13 mouse cellular contexts compared by ENCODE assay signal in genomic region chr1:82820179-82820578, GRCm38 (mm10). TPM values are rescaled to one million over a fixed set of nuclear protein-coding genes. Genes with fewer than 3 reads are reported as not detected.
A peak's percentile ranks its signal among the peaks of the same experiment; 100 is the strongest.
DNase-seq lines count a peak whose midpoint lies in the region; ATAC-seq lines count a peak whose summit lies in the region.
"Had no signal": no experiment of that assay in that cellular context is flagged by ENCODE, and none has a peak within 500 bp of the region (broad histone marks: within the 10 kb centered on the region; RNA-seq: fewer than 3 reads in every experiment).

No protein-coding gene starts in this region.

- H3K9ac ChIP-seq in forebrain, embryonic 13.5 days, result no peak overlapping the region
- peak overlapping the region; percentile 39 for H3K9ac ChIP-seq in lung, embryonic 16.5 days (ENCODE audit: low read length)
- H3K9ac ChIP-seq in heart, embryonic 16.5 days (ENCODE audit: low read length), result peak overlapping the region; percentile 44
- H3K9ac ChIP-seq: embryonic facial prominence, embryonic 13.5 days had no signal

- peak overlapping the region; percentile 31; the same call in 1 of the 2 replicates for H3K27ac ChIP-seq in forebrain, embryonic 10.5 days
- no peak overlapping the region for H3K27ac ChIP-seq in forebrain, embryonic 13.5 days
- H3K27ac ChIP-seq in lung, embryonic 16.5 days (ENCODE audit: low read length), result no peak overlapping the region
- H3K27ac ChIP-seq in heart, embryonic 16.5 days (ENCODE audit: low read length), result peak overlapping the region; percentile 62
- H3K27ac ChIP-seq: embryonic facial prominence, embryonic 13.5 days had no signal

- DNase-seq in forebrain, embryonic 10.5 days (ENCODE audit: extremely low spot score, low spot score), result no peak
- DNase-seq in lung, postnatal 14 days, result no peak
- DNase-seq in right cerebral cortex, postnatal 25 days, result no peak
- DNase-seq in ovary, adult 18-20 months (ENCODE audit: low spot score), result no peak
- DNase-seq: adrenal gland, postnatal 36 days; retina, postnatal 1 day had no signal

- H3K9me3 ChIP-seq in forebrain, embryonic 10.5 days, result no peaks in the 10 kb centered on the region
- no peaks in the 10 kb centered on the region for H3K9me3 ChIP-seq in forebrain, embryonic 13.5 days (replicated peaks)
- no peaks in the 10 kb centered on the region for H3K9me3 ChIP-seq in lung, embryonic 16.5 days (ENCODE audit: control insufficient read depth, low read length)
- H3K9me3 ChIP-seq in heart, embryonic 16.5 days (replicated peaks; ENCODE audit: control insufficient read depth, low read length), result no peaks in the 10 kb centered on the region
- H3K9me3 ChIP-seq: embryonic facial prominence, embryonic 13.5 days had no signal

- ATAC-seq in forebrain, embryonic 13.5 days, result no peak
- ATAC-seq in lung, embryonic 16.5 days (ENCODE audit: low read depth), result peak; percentile 60; the same call in 1 of the 2 replicates
- no peak; the same call in 1 of the 2 replicates for ATAC-seq in heart, embryonic 16.5 days (replicated peaks; ENCODE audit: extremely low read depth, insufficient read depth, low FRiP score)
- ATAC-seq in megakaryocyte progenitor cell, adult 5-6 weeks (replicated peaks; ENCODE audit: poor library complexity), result 0 out of 2 replicates have a peak, but pooled peaks have one; percentile 11

- H3K36me3 ChIP-seq in forebrain, embryonic 10.5 days (replicated peaks), result no peaks in the 10 kb centered on the region
- H3K36me3 ChIP-seq in forebrain, embryonic 13.5 days (ENCODE audit: poor library complexity, severe bottlenecking), result no peaks in the 10 kb centered on the region
- H3K36me3 ChIP-seq in lung, embryonic 16.5 days (ENCODE audit: control insufficient read depth, insufficient read depth, low read length), result no peaks in the 10 kb centered on the region
- H3K36me3 ChIP-seq in heart, embryonic 16.5 days (ENCODE audit: control insufficient read depth, insufficient read depth), result no peaks in the 10 kb centered on the region
- H3K36me3 ChIP-seq: embryonic facial prominence, embryonic 13.5 days had no signal

- H3K4me2 ChIP-seq in forebrain, embryonic 13.5 days, result no peak overlapping the region
- H3K4me2 ChIP-seq in lung, embryonic 16.5 days (ENCODE audit: low read depth, low read length), result peak overlapping the region; percentile 18; the same call in 1 of the 2 replicates
- peak overlapping the region; percentile 22; the same call in 1 of the 2 replicates for H3K4me2 ChIP-seq in heart, embryonic 16.5 days (ENCODE audit: low read depth, low read length)
- H3K4me2 ChIP-seq: embryonic facial prominence, embryonic 13.5 days had no signal

- H3K27me3 ChIP-seq in forebrain, embryonic 10.5 days (ENCODE audit: poor library complexity, severe bottlenecking), result no peaks in the 10 kb centered on the region
- no peaks in the 10 kb centered on the region for H3K27me3 ChIP-seq in forebrain, embryonic 13.5 days
- no peaks in the 10 kb centered on the region for H3K27me3 ChIP-seq in lung, embryonic 16.5 days (ENCODE audit: control insufficient read depth, insufficient read depth, low read depth, low read length)
- no peaks in the 10 kb centered on the region for H3K27me3 ChIP-seq in heart, embryonic 16.5 days (ENCODE audit: control insufficient read depth, insufficient read depth, low read length)
- H3K27me3 ChIP-seq: embryonic facial prominence, embryonic 13.5 days had no signal

- H3K4me1 ChIP-seq in forebrain, embryonic 10.5 days, result peaks cover 7% of the 10 kb centered on the region
- H3K4me1 ChIP-seq in forebrain, embryonic 13.5 days, result no peaks in the 10 kb centered on the region
- peaks cover 7% of the 10 kb centered on the region; the same call in 1 of the 2 replicates for H3K4me1 ChIP-seq in lung, embryonic 16.5 days (replicated peaks; ENCODE audit: control insufficient read depth, insufficient read depth, low read length)
- peaks cover 9% of the 10 kb centered on the region for H3K4me1 ChIP-seq in heart, embryonic 16.5 days (ENCODE audit: control insufficient read depth, insufficient read depth, low read length)

- WGBS in forebrain, embryonic 10.5 days, result 84% methylated on average over 15 of the region's 15 CpGs
- 70% methylated on average over 15 of the region's 15 CpGs for WGBS in forebrain, embryonic 13.5 days
- 34% methylated on average over 15 of the region's 15 CpGs for WGBS in lung, embryonic 16.5 days
- 30% methylated on average over 15 of the region's 15 CpGs for WGBS in heart, embryonic 16.5 days

- H3K4me3 ChIP-seq in forebrain, embryonic 10.5 days, result no peak overlapping the region
- H3K4me3 ChIP-seq in forebrain, embryonic 13.5 days, result no peak overlapping the region
- peak overlapping the region; percentile 13; the same call in 1 of the 2 replicates for H3K4me3 ChIP-seq in lung, embryonic 16.5 days (ENCODE audit: low read length)
- H3K4me3 ChIP-seq in heart, embryonic 16.5 days (ENCODE audit: low read length), result peak overlapping the region; percentile 33
- H3K4me3 ChIP-seq: embryonic facial prominence, embryonic 13.5 days had no signal

RNA-seq across cellular contexts. Expression of gene Agfg1, which starts 19.1 kb away (rescaled TPM):
- 30.2 and 32.9 TPM in 2 replicates for polyA plus RNA-seq in forebrain, embryonic 10.5 days (2016; fragmentation: Nextera tagmentation; extraction: Ambion mirVana)
- 28.6 and 31.7 TPM in 2 replicates for polyA plus RNA-seq in forebrain, embryonic 13.5 days (2015; fragmentation: Nextera tagmentation; extraction: Ambion mirVana)
- 30.8 and 31.4 TPM in 2 replicates for polyA plus RNA-seq in lung, embryonic 16.5 days (2015; fragmentation: Nextera tagmentation; extraction: Ambion mirVana)
- 30.0 and 30.4 TPM in 2 replicates for polyA plus RNA-seq in heart, embryonic 16.5 days (2015; fragmentation: Nextera tagmentation; extraction: Ambion mirVana)
- 43.1 and 48.3 TPM in 2 replicates for total RNA-seq in megakaryocyte progenitor cell, adult 5-6 weeks (2015)
- total RNA-seq in megakaryocyte progenitor cell, adult 5-6 weeks (2017), result 31.5 and 36.2 TPM in 2 replicates

RNA-seq across cellular contexts. Expression of gene Gm47791, which starts 49.1 kb away (rescaled TPM):
- polyA plus RNA-seq in forebrain, embryonic 10.5 days (2016; fragmentation: Nextera tagmentation; extraction: Ambion mirVana), result not detected in 2 replicates
- polyA plus RNA-seq in forebrain, embryonic 13.5 days (2015; fragmentation: Nextera tagmentation; extraction: Ambion mirVana), result not detected in 2 replicates
- polyA plus RNA-seq in lung, embryonic 16.5 days (2015; fragmentation: Nextera tagmentation; extraction: Ambion mirVana), result not detected in 2 replicates
- polyA plus RNA-seq in heart, embryonic 16.5 days (2015; fragmentation: Nextera tagmentation; extraction: Ambion mirVana), result not detected in 2 replicates
- total RNA-seq in megakaryocyte progenitor cell, adult 5-6 weeks (2015), result not detected in 2 replicates
- total RNA-seq in megakaryocyte progenitor cell, adult 5-6 weeks (2017), result not detected in 2 replicates
- total RNA-seq: adrenal gland, postnatal 36 days; heart, postnatal 36 days; layer of hippocampus, postnatal 10 days had no signal
- polyA plus RNA-seq: embryonic facial prominence, embryonic 13.5 days had no signal

RNA-seq across cellular contexts. Expression of gene Tm4sf20, which starts 51.9 kb away (rescaled TPM):
- not detected in 2 replicates for polyA plus RNA-seq in forebrain, embryonic 10.5 days (2016; fragmentation: Nextera tagmentation; extraction: Ambion mirVana)
- polyA plus RNA-seq in forebrain, embryonic 13.5 days (2015; fragmentation: Nextera tagmentation; extraction: Ambion mirVana), result 0.20 and 0.36 TPM in 2 replicates
- not detected in 2 replicates for polyA plus RNA-seq in lung, embryonic 16.5 days (2015; fragmentation: Nextera tagmentation; extraction: Ambion mirVana)
- 0.67 TPM in 1 of 2 replicates, not detected in the other for polyA plus RNA-seq in heart, embryonic 16.5 days (2015; fragmentation: Nextera tagmentation; extraction: Ambion mirVana)
- not detected in 2 replicates for total RNA-seq in megakaryocyte progenitor cell, adult 5-6 weeks (2015)
- total RNA-seq in megakaryocyte progenitor cell, adult 5-6 weeks (2017), result not detected in 2 replicates
- total RNA-seq: adrenal gland, postnatal 36 days; heart, postnatal 36 days; layer of hippocampus, postnatal 10 days had no signal

Comparison
In these comparisons a context has a peak if more than half of its experiments do, and no peak if none do; other contexts are left out.
1. H3K27ac ChIP-seq: peak in forebrain, embryonic 10.5 days (single experiment) and heart, embryonic 16.5 days (single experiment); none in forebrain, embryonic 13.5 days (single experiment) and lung, embryonic 16.5 days (single experiment).
2. H3K4me3 ChIP-seq: peak in lung, embryonic 16.5 days (single experiment) and heart, embryonic 16.5 days (single experiment); none in forebrain, embryonic 10.5 days (single experiment) and forebrain, embryonic 13.5 days (single experiment).
3. ATAC-seq: peak in lung, embryonic 16.5 days (single experiment) and megakaryocyte progenitor cell, adult 5-6 weeks (single experiment); none in forebrain, embryonic 13.5 days (single experiment) and heart, embryonic 16.5 days (single experiment).